Mouse (Mus musculus) intestine, embryonic 15.5 days (tissue): ENCODE data around the gene Mif. TPM values are rescaled to one million over a fixed set of nuclear protein-coding genes. Genes with fewer than 3 reads are reported as not detected.
"Not testable (repeated sequence)": the region's sequence is repeated elsewhere in the genome, so short reads cannot be mapped to it uniquely, and the experiment has no call there.

Experiments
- ATAC-seq: fragments of 200-750 bp; cut with Nextera tagmentation; 2 replicates; pipeline ENCODE4 v1.8.0; 2017; ENCODE audit warnings: moderate TSS enrichment, moderate library complexity
- H3K27ac ChIP-seq: fragments of 300-500 bp; sonication (generic); 2 replicates; pipeline ENCODE4 v1.5.1; 2015; ENCODE audit warnings: mild to moderate bottlenecking, inconsistent platforms
- H3K27me3 ChIP-seq: fragments of 300-500 bp; sonication (generic); replicated peaks from 2 replicates; pipeline ENCODE4 v1.6.1; 2015; ENCODE audit warnings: inconsistent platforms
- H3K36me3 ChIP-seq: fragments of 300-500 bp; sonication (generic); 2 replicates; pipeline ENCODE4 v1.6.1; 2015; ENCODE audit warnings: inconsistent platforms
- H3K4me1 ChIP-seq: fragments of 300-500 bp; sonication (generic); replicated peaks from 2 replicates; pipeline ENCODE4 v1.6.1; 2015; ENCODE audit warnings: inconsistent platforms
- H3K4me2 ChIP-seq: fragments of 300-500 bp; sonication (generic); replicated peaks from 2 replicates; pipeline ENCODE4 v1.6.1; 2015; ENCODE audit warnings: mild to moderate bottlenecking, inconsistent platforms
- H3K4me3 ChIP-seq: fragments of 300-500 bp; sonication (generic); replicated peaks from 2 replicates; pipeline ENCODE4 v1.5.1; 2015; ENCODE audit warnings: inconsistent platforms
- H3K9ac ChIP-seq: fragments of 300-500 bp; sonication (generic); 2 replicates; pipeline ENCODE4 v1.6.1; 2015; ENCODE audit warnings: inconsistent platforms
- H3K9me3 ChIP-seq: fragments of 300-500 bp; sonication (generic); 2 replicates; pipeline ENCODE4 v1.6.1; 2016; ENCODE audit warnings: inconsistent platforms
- WGBS: fragments of 180-500 bp; shearing (Covaris S2); methylation state at CpG from one replicate; pipeline ENCODE4 v1.1.7; 2015; 5-methylcytosine and 5-hydroxymethylcytosine counted together
- polyA plus RNA-seq: library from polyadenylated mRNA; unstranded; fragments of >200 nt; fragmentation: Nextera tagmentation; extraction: Ambion mirVana; gene quantifications from 2 replicates; pipeline ENCODE4 v1.2.1, GENCODE M21; 2015

Mif gene
- polyA plus RNA-seq, 1 experiment from 2014 or later: 2,230 TPM

DNA sequence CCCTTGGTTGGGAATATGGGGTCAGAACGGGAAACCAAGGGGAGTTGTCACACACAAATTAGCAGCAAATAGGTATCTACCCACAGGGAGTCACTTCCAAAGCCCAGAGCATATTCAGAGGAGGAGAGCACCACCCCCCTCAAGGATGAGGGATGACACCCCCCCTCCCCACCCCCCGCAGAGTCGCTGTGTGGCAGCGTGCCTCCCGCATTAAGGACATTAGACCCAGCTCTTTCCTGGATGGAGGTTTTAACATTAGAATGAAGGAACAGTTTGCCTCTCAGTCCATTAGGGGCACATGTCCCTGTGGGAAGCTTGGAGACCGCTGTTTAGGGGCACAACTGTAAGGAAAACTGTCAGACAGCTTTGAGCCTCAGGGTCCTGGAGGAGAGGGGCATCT lies 9.0 kb downstream of the Mif start:
- no peak overlapping the region for H3K4me3 ChIP-seq
- no peak overlapping the region for H3K9ac ChIP-seq
- no peaks in the 10 kb centered on the region for H3K36me3 ChIP-seq
- H3K9me3 ChIP-seq: no peaks in the 10 kb centered on the region
- H3K27me3 ChIP-seq: no peaks in the 10 kb centered on the region
- 15% methylated on average over 6 of the region's 6 CpGs for WGBS
- H3K4me1 ChIP-seq: peaks cover 18% of the 10 kb centered on the region
- H3K27ac ChIP-seq: no peak overlapping the region
- H3K4me2 ChIP-seq: no peak overlapping the region
- no peak for ATAC-seq

DNA sequence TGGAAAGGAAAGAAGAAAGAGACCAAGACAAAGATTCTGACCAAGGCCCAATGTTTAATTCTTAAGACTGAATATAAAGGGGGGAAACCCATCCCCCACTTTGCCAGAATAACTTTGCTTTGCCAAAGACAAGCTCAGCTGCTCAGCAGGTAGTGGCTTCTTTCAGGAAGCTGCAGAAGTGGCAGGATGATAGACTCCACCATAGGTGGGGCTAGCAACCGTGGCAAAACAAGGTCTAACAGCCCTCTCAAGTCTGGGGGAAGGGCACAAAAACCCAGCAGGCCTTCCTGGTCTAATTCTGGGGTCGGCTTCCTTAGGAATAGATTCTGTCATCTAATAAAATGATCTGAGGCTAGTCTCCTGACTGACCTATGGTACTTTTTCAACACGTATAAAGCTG lies 11.7 kb downstream of the Mif start:
- no peak overlapping the region for H3K4me2 ChIP-seq
- ATAC-seq: no peak
- WGBS: 30% methylated on average over 3 of the region's 3 CpGs

DNA sequence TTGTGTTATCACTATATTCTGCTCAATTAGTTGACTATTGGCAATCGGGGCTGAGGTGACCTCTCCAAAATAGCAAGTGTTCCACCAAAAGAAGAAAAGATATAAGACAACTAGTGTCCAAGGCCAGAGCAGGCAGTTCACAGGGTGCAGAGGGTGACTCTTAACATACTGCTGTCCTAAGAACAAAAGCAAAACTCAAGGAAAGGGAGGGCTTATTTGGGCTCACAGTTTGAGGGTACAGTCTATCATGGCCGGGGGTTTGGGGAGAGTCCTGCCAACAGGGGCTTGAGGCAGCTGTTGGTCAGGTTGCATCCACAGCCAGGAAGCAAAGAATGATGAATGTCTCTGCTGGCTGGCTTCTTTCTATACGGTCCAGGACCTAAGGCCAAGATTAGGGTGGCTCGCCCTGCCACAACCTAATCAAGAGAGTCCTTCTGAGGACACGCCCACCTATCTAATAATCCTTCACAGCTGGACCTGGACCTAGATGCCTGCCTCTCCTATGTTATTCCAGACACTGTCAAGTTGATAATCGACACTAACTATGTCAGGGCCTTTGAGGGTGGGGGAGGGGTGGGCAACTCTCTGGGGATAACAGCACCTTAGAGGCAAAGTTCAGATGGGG lies 14.6 kb downstream of the Mif start:
- Histone ChIP-seq H3K9ac (no peak overlapping the region), H3K4me2 (no peak overlapping the region), H3K4me1 (no peaks in the 10 kb centered on the region), H3K4me3 (no peak overlapping the region), H3K9me3 (no peaks in the 10 kb centered on the region), H3K27ac (no peak overlapping the region), H3K27me3 (no peaks in the 10 kb centered on the region; the same call in 1 of the 2 replicates), H3K36me3 (no peaks in the 10 kb centered on the region)
- WGBS: 71% methylated on average over 6 of the region's 6 CpGs
- ATAC-seq: peak; percentile 55; the same call in 1 of the 2 replicates

More for the DNA sequence above, 11.7 kb downstream of the Mif start:
- Histone ChIP-seq H3K9ac (no peak overlapping the region), H3K4me3 (no peak overlapping the region), H3K27ac (no peak overlapping the region), H3K4me1 (peaks cover 18% of the 10 kb centered on the region), H3K9me3 (no peaks in the 10 kb centered on the region), H3K27me3 (no peaks in the 10 kb centered on the region), H3K36me3 (no peaks in the 10 kb centered on the region)

DNA sequence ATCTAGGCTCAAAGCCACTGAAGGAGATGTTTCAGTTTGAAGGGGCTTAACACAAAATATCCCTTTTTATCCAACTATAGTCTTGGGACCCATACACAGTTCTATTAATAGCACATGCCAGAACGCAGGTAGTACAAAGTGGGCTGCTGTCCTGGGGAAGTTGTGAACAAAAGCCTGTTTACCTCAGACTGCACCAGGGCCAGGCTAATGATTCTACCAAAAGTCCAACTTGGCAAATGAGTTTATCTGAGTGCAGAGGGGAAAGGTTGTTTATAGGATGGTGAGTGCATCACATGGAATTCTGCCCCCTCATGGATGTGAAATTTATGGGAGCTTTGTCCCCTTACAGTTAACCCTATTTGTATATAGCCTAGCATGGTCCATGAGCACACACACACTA lies 15.2 kb downstream of the Mif start:
- H3K4me2 ChIP-seq: no peak overlapping the region
- no peak for ATAC-seq
- H3K36me3 ChIP-seq: no peaks in the 10 kb centered on the region
- H3K4me1 ChIP-seq: no peaks in the 10 kb centered on the region
- H3K9me3 ChIP-seq: no peaks in the 10 kb centered on the region
- H3K27me3 ChIP-seq: no peaks in the 10 kb centered on the region; the same call in 1 of the 2 replicates
- H3K27ac ChIP-seq: no peak overlapping the region
- WGBS: 64% methylated on average over 1 of the region's 1 CpGs
- no peak overlapping the region for H3K4me3 ChIP-seq
- H3K9ac ChIP-seq: no peak overlapping the region

DNA sequence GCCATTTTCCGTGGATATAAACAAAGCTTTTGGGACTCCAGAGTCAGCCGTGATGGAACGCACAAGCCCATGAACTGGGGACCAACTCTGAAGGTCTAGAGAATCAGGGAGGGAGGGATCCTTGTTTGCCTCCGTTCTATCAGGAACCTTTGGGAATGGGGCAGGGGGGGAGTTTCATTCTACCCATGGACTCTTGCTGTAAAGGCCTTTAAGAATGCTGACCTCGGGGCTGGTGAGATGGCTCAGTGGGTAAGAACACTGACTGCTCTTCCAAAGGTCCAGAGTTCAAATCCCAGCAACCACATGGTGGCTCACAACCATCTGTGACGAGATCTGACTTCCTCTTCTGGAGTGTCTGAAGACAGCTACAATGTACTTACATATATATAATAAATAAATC lies 16.1 kb downstream of the Mif start:
- 80% methylated on average over 6 of the region's 6 CpGs for WGBS
- not testable (repeated sequence) for H3K27me3 ChIP-seq, H3K27ac ChIP-seq, H3K4me2 ChIP-seq, H3K4me1 ChIP-seq, ATAC-seq, H3K4me3 ChIP-seq, H3K9ac ChIP-seq, H3K9me3 ChIP-seq, H3K36me3 ChIP-seq

DNA sequence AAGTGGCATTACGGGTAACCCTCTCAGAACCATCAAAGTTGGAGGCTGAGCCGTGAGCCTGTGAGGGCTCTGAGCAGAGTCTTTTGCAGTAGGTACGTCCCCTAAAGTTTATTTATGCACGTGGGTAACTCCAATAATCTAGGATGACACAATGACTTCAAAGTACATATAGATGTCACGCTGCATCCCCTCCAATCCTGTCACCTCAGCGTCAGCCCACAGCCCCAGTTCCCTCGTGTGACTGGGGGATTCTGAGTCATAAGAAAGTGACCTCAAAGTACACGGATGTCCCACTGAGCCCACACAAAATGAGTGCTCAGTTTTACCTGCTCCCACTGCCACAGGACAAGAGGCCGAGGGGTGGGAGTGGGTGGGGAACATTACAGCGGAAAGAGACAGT lies 20.9 kb downstream of the Mif start:
- 85% methylated on average over 10 of the region's 10 CpGs for WGBS
- no peak for ATAC-seq

DNA sequence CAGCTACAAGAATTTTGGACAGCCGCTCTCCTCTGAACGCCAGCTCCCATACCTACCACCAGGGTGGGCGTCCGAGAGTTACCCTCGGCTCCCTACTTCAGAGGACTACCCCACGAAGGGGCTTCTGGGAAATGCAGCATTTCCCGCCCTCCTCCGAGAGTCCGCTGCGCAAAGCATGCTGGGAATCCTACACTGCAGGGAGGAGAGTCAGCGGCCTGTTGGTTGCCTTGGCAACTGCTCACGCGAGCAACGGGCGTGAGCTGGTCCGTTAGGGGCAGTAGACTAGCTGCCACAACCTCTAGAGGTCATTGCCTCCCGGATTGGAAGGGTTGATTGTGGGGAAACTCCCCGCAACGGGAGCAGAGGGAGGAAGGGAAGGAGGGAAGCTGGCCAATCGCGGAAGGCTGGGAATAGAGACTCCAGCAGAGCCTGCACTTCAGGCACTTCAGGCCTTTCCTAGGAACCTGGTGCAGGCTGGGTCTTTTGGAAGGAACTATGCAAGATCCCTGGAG lies 22.7 kb downstream of the Mif start, which contains the start of gene Gstt2:
Gstt2 (minus strand) TSS at position 177 of the 512 bp plus-strand sequence.
- no peaks in the 10 kb centered on the region for H3K27me3 ChIP-seq
- WGBS: 0% methylated on average over 21 of the region's 21 CpGs
- ATAC-seq: peak; percentile 80
- peak within 1 kb of the TSS; percentile 74 for H3K27ac ChIP-seq
- peak within 1 kb of the TSS; percentile 53 for H3K9ac ChIP-seq
- peak within 1 kb of the TSS; percentile 86 for H3K4me2 ChIP-seq
- no peaks in the 10 kb centered on the region for H3K36me3 ChIP-seq
- peaks cover 24% of the 10 kb centered on the region; the same call in 1 of the 2 replicates for H3K4me1 ChIP-seq
- peak within 1 kb of the TSS; percentile 46 for H3K4me3 ChIP-seq
- no peaks in the 10 kb centered on the region for H3K9me3 ChIP-seq

More for the DNA sequence above, 20.9 kb downstream of the Mif start:
- H3K27ac ChIP-seq: no peak overlapping the region
- H3K36me3 ChIP-seq: no peaks in the 10 kb centered on the region
- 0 out of 2 replicates have a peak, but pooled peaks cover 19% of the 10 kb centered on the region for H3K4me1 ChIP-seq
- H3K9ac ChIP-seq: no peak overlapping the region
- no peaks in the 10 kb centered on the region; the same call in 1 of the 2 replicates for H3K27me3 ChIP-seq
- H3K4me2 ChIP-seq: no peak overlapping the region
- H3K4me3 ChIP-seq: no peak overlapping the region
- no peaks in the 10 kb centered on the region for H3K9me3 ChIP-seq

DNA sequence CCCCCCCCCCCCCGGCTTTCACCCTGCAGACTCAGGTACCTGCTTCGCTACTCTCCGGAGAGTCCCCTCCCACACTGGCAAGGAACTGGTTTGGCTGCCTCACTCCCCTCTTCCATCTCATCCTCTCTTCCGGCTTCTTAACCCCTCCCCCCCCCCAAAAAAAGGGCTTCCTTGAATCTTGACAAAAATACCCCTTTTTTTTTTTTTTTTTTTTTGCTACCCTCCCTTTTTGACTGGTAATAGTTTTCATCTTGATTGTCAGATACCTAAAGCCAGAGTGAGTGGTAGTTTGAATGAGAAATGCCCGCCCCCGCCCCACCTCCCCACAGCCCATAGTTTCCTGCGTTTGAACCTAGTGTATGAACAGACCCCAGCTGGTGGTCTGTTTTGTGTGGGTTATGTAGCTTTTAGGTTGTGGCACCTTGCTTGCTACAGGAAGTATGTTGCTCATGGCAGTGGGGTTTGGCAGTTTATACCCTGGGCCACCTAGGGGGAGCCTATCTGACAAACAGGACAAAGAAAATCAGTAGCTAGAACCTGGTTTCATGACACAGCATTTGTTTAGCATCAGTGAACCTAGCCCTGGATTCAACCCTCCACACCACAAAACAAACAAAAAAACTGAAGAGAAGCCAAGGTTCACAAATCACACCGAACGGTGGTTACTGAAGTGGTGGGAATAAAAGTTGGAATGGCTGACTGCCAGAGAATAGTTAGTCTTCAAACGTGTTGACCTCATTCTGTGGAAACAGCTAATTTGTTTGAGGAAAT lies 24.1 kb downstream of the Mif start:
- H3K4me1 ChIP-seq: peaks cover 24% of the 10 kb centered on the region; the same call in 1 of the 2 replicates

DNA sequence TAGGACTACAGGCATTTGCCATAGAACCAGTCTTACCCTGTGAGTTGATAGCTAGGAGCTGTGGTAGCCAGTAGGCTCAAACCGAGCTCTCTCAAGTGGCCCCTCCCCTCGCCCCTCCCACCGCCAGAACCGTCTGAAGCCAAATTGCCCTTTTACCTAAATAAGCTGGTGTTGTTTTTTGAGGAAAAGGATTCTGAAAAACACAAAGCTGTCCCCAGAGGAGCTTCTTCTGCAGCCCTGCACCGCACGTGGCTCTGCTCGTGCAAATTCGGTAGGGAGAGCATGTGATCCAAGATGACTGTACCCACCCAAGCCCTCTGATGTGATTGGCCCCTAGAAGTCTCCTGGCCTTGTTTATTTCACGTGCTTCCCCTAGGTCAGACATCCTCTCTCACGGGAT lies 24.7 kb downstream of the Mif start:
- Histone ChIP-seq H3K4me2 (peak overlapping the region; percentile 86), H3K27me3 (no peaks in the 10 kb centered on the region), H3K36me3 (no peaks in the 10 kb centered on the region), H3K9ac (no peak overlapping the region), H3K4me3 (peak overlapping the region; percentile 49), H3K27ac (peak overlapping the region; percentile 28; the same call in 1 of the 2 replicates), H3K4me1 (peaks cover 24% of the 10 kb centered on the region; the same call in 1 of the 2 replicates), H3K9me3 (no peaks in the 10 kb centered on the region)
- WGBS: 1% methylated on average over 10 of the region's 10 CpGs
- ATAC-seq: peak; percentile 59

More for the DNA sequence above, 24.1 kb downstream of the Mif start:
- Histone ChIP-seq H3K4me3 (peak overlapping the region; percentile 49), H3K4me2 (peak overlapping the region; percentile 86), H3K36me3 (no peaks in the 10 kb centered on the region), H3K9ac (no peak overlapping the region), H3K27me3 (no peaks in the 10 kb centered on the region), H3K9me3 (no peaks in the 10 kb centered on the region), H3K27ac (peak overlapping the region; percentile 56)
- ATAC-seq: peak; percentile 27
- 13% methylated on average over 9 of the region's 10 CpGs for WGBS

DNA sequence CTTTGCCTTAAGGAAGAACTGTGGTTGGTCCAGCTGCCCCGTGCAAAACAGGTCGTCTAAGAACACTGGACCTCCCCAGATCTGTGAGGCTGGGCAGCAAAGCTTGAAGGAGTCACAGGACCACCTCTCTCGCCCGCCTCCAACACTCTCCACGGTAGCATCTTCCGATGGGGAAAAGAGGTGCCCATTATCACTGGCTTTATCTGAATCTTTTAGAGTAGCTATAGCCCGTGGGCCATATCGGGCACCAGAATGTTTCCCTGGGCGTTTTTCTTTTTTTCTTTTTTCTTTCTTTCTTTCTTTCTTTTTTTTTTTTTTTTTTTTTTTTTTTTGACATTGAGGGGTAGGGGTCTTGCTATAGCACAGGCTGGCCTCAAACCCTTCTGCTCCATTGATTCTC lies 25.3 kb downstream of the Mif start:
- no peak; the same call in 1 of the 2 replicates for ATAC-seq
- WGBS: 15% methylated on average over 9 of the region's 9 CpGs
- H3K4me2 ChIP-seq: peak overlapping the region; percentile 86
- peak overlapping the region; percentile 49 for H3K4me3 ChIP-seq
- no peaks in the 10 kb centered on the region for H3K27me3 ChIP-seq
- H3K36me3 ChIP-seq: no peaks in the 10 kb centered on the region
- H3K9ac ChIP-seq: peak overlapping the region; percentile 53
- H3K27ac ChIP-seq: peak overlapping the region; percentile 74
- peaks cover 24% of the 10 kb centered on the region; the same call in 1 of the 2 replicates for H3K4me1 ChIP-seq
- H3K9me3 ChIP-seq: no peaks in the 10 kb centered on the region

DNA sequence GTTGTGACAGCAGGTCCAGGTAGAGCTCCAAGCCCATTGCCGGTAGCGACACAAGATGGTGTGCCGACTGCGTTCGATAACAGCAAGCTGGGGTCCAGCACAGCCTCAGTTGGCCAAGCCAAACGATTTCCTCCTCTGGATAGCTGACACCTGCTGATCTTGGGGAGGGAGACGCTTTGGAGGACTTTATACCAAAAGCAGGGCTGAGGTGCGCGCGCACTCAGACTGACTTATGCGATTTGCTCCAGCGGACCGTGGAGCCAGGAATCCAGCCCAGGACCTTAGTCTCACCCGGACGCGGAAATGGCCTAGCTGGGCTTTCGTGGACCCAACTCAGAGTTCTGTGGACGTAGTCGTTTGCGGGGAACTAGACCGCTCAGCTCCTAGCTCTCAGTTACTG lies 25.8 kb downstream of the Mif start:
- peak overlapping the region; percentile 49 for H3K4me3 ChIP-seq
- WGBS: 3% methylated on average over 21 of the region's 21 CpGs
- no peaks in the 10 kb centered on the region for H3K9me3 ChIP-seq
- H3K9ac ChIP-seq: peak overlapping the region; percentile 53
- peak overlapping the region; percentile 86 for H3K4me2 ChIP-seq
- no peaks in the 10 kb centered on the region for H3K27me3 ChIP-seq
- H3K4me1 ChIP-seq: peaks cover 24% of the 10 kb centered on the region; the same call in 1 of the 2 replicates
- H3K36me3 ChIP-seq: no peaks in the 10 kb centered on the region
- ATAC-seq: peak; percentile 53
- peak overlapping the region; percentile 74 for H3K27ac ChIP-seq

DNA sequence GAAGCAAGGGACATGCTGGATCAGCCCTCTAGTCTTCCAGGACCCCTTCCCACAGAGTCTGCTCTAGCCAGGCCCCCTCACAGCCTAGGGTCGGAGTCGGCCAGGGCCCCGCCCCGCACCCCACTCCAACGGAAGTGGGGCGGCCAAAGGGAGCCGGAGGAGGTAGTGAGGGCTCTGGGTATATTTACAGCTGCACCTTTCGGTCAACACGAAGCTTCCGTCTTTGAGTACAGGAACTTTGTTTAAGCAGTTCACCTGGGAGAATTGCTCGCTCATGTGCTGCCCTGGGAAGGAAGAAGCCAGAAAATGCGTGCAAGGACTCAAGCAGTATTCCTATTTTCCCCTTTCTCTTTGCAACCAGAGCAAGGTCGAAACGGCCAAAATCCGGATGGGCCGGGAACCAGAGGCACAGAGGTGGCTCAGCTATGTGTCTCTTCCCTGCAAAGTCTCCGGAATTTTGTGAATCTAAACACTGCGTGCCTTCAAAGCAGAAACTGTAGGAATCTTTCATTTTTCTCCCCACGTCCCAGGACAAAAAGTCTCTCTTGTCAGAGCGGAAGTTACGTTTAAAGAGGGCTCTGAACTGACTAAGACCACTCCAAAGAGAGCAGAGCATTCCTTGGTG lies 26.5 kb downstream of the Mif start:
- Histone ChIP-seq H3K27me3 (no peaks in the 10 kb centered on the region), H3K4me2 (peak overlapping the region; percentile 86), H3K9ac (peak overlapping the region; percentile 53), H3K36me3 (no peaks in the 10 kb centered on the region), H3K9me3 (no peaks in the 10 kb centered on the region), H3K4me1 (peaks cover 24% of the 10 kb centered on the region; the same call in 1 of the 2 replicates), H3K27ac (peak overlapping the region; percentile 74), H3K4me3 (peak overlapping the region; percentile 49)
- no peak for ATAC-seq
- 9% methylated on average over 21 of the region's 21 CpGs for WGBS
